Mouse (Mus musculus) CH12.LX (cell line): ENCODE measurements around the gene Itgav. TPM values are rescaled to one million over a fixed set of nuclear protein-coding genes. Genes with fewer than 3 reads are reported as not detected.
A peak's percentile ranks its signal among the peaks of the same experiment; 100 is the strongest.

Experiments
- DNase-seq: peaks from one replicate; pipeline ENCODE4 v3.0.0-alpha.2; 2013; ENCODE audit errors: extremely low read depth
- H3K27ac ChIP-seq: 2 replicates; pipeline ENCODE4 v1.5.1; 2012; ENCODE audit warnings: low read depth, mild to moderate bottlenecking, control low read depth, moderate library complexity; ENCODE audit not compliant: insufficient read depth
- H3K27me3 ChIP-seq: replicated peaks from 2 replicates; pipeline ENCODE3; 2012; ENCODE audit warnings: inconsistent platforms
- H3K36me3 ChIP-seq, 2 experiments: replicated peaks in 1 of 2; 2 replicates each; pipeline versions ENCODE3 to v1.6.1; 2012; ENCODE audit warnings: inconsistent platforms in 1 of 2, low read length in 1 of 2, mild to moderate bottlenecking in 1 of 2, mixed read lengths in 1 of 2, moderate library complexity in 1 of 2; ENCODE audit not compliant: control insufficient read depth in 1 of 2, insufficient read depth in 1 of 2
- H3K4me1 ChIP-seq, 2 experiments: 2 replicates each; pipeline ENCODE4 v1.6.1; 2012; ENCODE audit warnings: inconsistent platforms in 1 of 2, moderate library complexity in 1 of 2; ENCODE audit not compliant: insufficient read depth in 2 of 2, control insufficient read depth in 1 of 2
- H3K4me2 ChIP-seq: 2 replicates; pipeline ENCODE4 v1.6.1; 2012; ENCODE audit warnings: low read depth, mild to moderate bottlenecking, control low read depth; ENCODE audit not compliant: poor library complexity, insufficient read depth, severe bottlenecking
- H3K4me3 ChIP-seq, 3 experiments: fragments of 150-350 bp in 1 of 3; sonication (generic) in 1 of 3; replicated peaks in 1 of 3; 2 replicates each; pipeline versions ENCODE3 to v1.5.1; 2011 to 2012; ENCODE audit warnings: low read depth in 2 of 3, low read length in 2 of 3, mild to moderate bottlenecking in 2 of 3, moderate library complexity in 2 of 3, control low read depth in 1 of 3, improper control_type of control experiment in 1 of 3, inconsistent platforms in 1 of 3, mixed read lengths in 1 of 3; ENCODE audit not compliant: poor library complexity in 1 of 3
- H3K79me2 ChIP-seq: replicated peaks from 2 replicates; pipeline ENCODE4 v1.6.1; 2012; ENCODE audit warnings: mild to moderate bottlenecking, moderate library complexity; ENCODE audit not compliant: control insufficient read depth, poor library complexity, insufficient read depth, severe bottlenecking; ENCODE audit errors: extremely low read depth
- H3K9ac ChIP-seq: 2 replicates; pipeline ENCODE4 v1.6.1; 2012; ENCODE audit warnings: low read depth, mild to moderate bottlenecking, control low read depth, moderate library complexity; ENCODE audit not compliant: insufficient read depth
- H3K9me3 ChIP-seq: replicated peaks from 2 replicates; pipeline ENCODE3; 2012; ENCODE audit warnings: low read length, inconsistent platforms, mixed read lengths
- BHLHE40 ChIP-seq: IDR thresholded peaks from 2 replicates; pipeline ENCODE4 v1.6.1; 2011; ENCODE audit warnings: mild to moderate bottlenecking, low read depth, low read length, improper control_type of control experiment
- CHD1 ChIP-seq: IDR thresholded peaks from 2 replicates; pipeline ENCODE4 v1.6.1; 2012; ENCODE audit warnings: low read depth, low read length, improper control_type of control experiment, inconsistent platforms
- CHD2 ChIP-seq: IDR thresholded peaks from 2 replicates; pipeline ENCODE4 v1.6.1; 2011; ENCODE audit warnings: low read length, improper control_type of control experiment
- ELF1 ChIP-seq: IDR thresholded peaks from 2 replicates; pipeline ENCODE4 v1.6.1; 2014; ENCODE audit warnings: low read depth, mild to moderate bottlenecking, inconsistent platforms, low read length, improper control_type of control experiment
- EP300 ChIP-seq: IDR thresholded peaks from 2 replicates; pipeline ENCODE4 v1.6.1; 2011; ENCODE audit warnings: low read length, improper control_type of control experiment
- ETS1 ChIP-seq: conservative IDR thresholded peaks from 2 replicates; pipeline ENCODE4 v1.6.1; 2012; ENCODE audit warnings: low read depth, mild to moderate bottlenecking, inconsistent platforms, low read length, improper control_type of control experiment, moderate library complexity
- HCFC1 ChIP-seq: IDR thresholded peaks from 2 replicates; pipeline ENCODE4 v1.6.1; 2012; ENCODE audit warnings: low read depth, mild to moderate bottlenecking, inconsistent platforms, low read length, improper control_type of control experiment
- IRF4 ChIP-seq: IDR thresholded peaks from 2 replicates; pipeline ENCODE4 v1.6.1; 2014; ENCODE audit warnings: low read depth, mild to moderate bottlenecking, inconsistent platforms, low read length, improper control_type of control experiment
- JUN ChIP-seq: IDR thresholded peaks from 2 replicates; pipeline ENCODE4 v1.6.1; 2011; ENCODE audit warnings: low read depth, mild to moderate bottlenecking, low read length, improper control_type of control experiment, moderate library complexity; ENCODE audit not compliant: insufficient read depth
- KAT2A ChIP-seq: IDR thresholded peaks from 2 replicates; pipeline ENCODE4 v1.6.1; 2012; ENCODE audit warnings: low read length, improper control_type of control experiment, inconsistent platforms; ENCODE audit not compliant: insufficient replicate concordance
- MAFK ChIP-seq: IDR thresholded peaks from 2 replicates; pipeline ENCODE4 v1.6.1; 2011; ENCODE audit warnings: low read length, improper control_type of control experiment; ENCODE audit not compliant: insufficient replicate concordance
- MAX ChIP-seq: IDR thresholded peaks from 2 replicates; pipeline ENCODE4 v1.6.1; 2011; ENCODE audit warnings: low read length, improper control_type of control experiment
- MAZ ChIP-seq: IDR thresholded peaks from 2 replicates; pipeline ENCODE4 v1.6.1; 2012; ENCODE audit warnings: low read depth, mild to moderate bottlenecking, inconsistent platforms, low read length, improper control_type of control experiment, moderate library complexity
- MEF2A ChIP-seq: IDR thresholded peaks from 2 replicates; pipeline ENCODE4 v1.6.1; 2014; ENCODE audit warnings: low read depth, mild to moderate bottlenecking, inconsistent platforms, low read length, improper control_type of control experiment, borderline replicate concordance
- MXI1 ChIP-seq: IDR thresholded peaks from 2 replicates; pipeline ENCODE4 v1.6.1; 2011; ENCODE audit warnings: mild to moderate bottlenecking, low read depth, low read length, improper control_type of control experiment
- MYC ChIP-seq: IDR thresholded peaks from 2 replicates; pipeline ENCODE4 v1.6.1; 2011; ENCODE audit warnings: low read depth, mild to moderate bottlenecking, improper control_type of control experiment, low read length
- NELFE ChIP-seq: IDR thresholded peaks from 2 replicates; pipeline ENCODE4 v1.6.1; 2011; ENCODE audit warnings: low read depth, low read length, improper control_type of control experiment
- NRF1 ChIP-seq: IDR thresholded peaks from 2 replicates; pipeline ENCODE4 v1.6.1; 2014; ENCODE audit warnings: low read depth, mild to moderate bottlenecking, inconsistent platforms, low read length, improper control_type of control experiment, moderate library complexity
- PAX5 ChIP-seq: IDR thresholded peaks from 2 replicates; pipeline ENCODE4 v1.6.1; 2012; ENCODE audit warnings: low read length, inconsistent platforms, mixed read lengths
- POLR2A ChIP-seq: IDR thresholded peaks from 2 replicates; pipeline ENCODE4 v1.6.1; 2011; ENCODE audit warnings: low read depth, mild to moderate bottlenecking, improper control_type of control experiment, low read length
- POLR2AphosphoS2 ChIP-seq: IDR thresholded peaks from 2 replicates; pipeline ENCODE4 v1.6.1; 2011; ENCODE audit warnings: low read depth, low read length, improper control_type of control experiment
- RAD21 ChIP-seq: IDR thresholded peaks from 2 replicates; pipeline ENCODE4 v1.6.1; 2011; ENCODE audit warnings: low read depth, mild to moderate bottlenecking, low read length, improper control_type of control experiment, moderate library complexity
- SIN3A ChIP-seq: IDR thresholded peaks from 2 replicates; pipeline ENCODE4 v1.6.1; 2012; ENCODE audit warnings: low read length, improper control_type of control experiment, inconsistent platforms
- SMC3 ChIP-seq: IDR thresholded peaks from 2 replicates; pipeline ENCODE4 v1.6.1; 2011; ENCODE audit warnings: low read depth, low read length, improper control_type of control experiment
- TBP ChIP-seq: conservative IDR thresholded peaks from 2 replicates; pipeline ENCODE4 v1.6.1; 2011; ENCODE audit warnings: low read depth, low read length, improper control_type of control experiment
- TCF12 ChIP-seq: IDR thresholded peaks from 2 replicates; pipeline ENCODE4 v1.6.1; 2014; ENCODE audit warnings: low read depth, mild to moderate bottlenecking, inconsistent platforms, low read length, improper control_type of control experiment
- USF1 ChIP-seq: IDR thresholded peaks from 2 replicates; pipeline ENCODE4 v1.6.1; 2014; ENCODE audit warnings: low read depth, mild to moderate bottlenecking, inconsistent platforms, low read length, improper control_type of control experiment
- dilution Hi-C: fragments of 300-500 bp; cut with MboI; formaldehyde crosslinking; loops from 2 replicates; pipeline ENCODE4 v1.14.3; 2020; ENCODE audit warnings: low sequenced_read_pairs; ENCODE audit not compliant: extremely low pct_unique_long_range_greater_than_20kb, extremely low pct_ligation_motif_present
- in situ Hi-C: fragments of 300-500 bp; cut with MboI; formaldehyde crosslinking; loops from 3 replicates; pipeline ENCODE4 v1.14.3; 2019; ENCODE audit warnings: low sequenced_read_pairs, low pct_ligation_motif_present, low pct_unique_long_range_greater_than_20kb, mixed read lengths
- polyA plus RNA-seq: library from polyadenylated mRNA; unstranded; fragments of >175 nt; gene quantifications from 2 replicates; pipeline ENCODE4 v1.2.1, GENCODE M21; 2012; ENCODE audit warnings: low read depth; ENCODE audit not compliant: insufficient read length
- total RNA-seq, 2 experiments: library from RNA; depleted of rRNA; stranded (reverse); fragments of 300-350 nt in 1 of 2; fragments of >200 nt in 1 of 2; gene quantifications; 2 replicates each; pipeline ENCODE4 v1.2.3; 2012 to 2014

The Itgav gene
- total and polyA plus RNA-seq, 3 experiments, result 16.2 to 28.2 (median 25.5) TPM

DNA sequence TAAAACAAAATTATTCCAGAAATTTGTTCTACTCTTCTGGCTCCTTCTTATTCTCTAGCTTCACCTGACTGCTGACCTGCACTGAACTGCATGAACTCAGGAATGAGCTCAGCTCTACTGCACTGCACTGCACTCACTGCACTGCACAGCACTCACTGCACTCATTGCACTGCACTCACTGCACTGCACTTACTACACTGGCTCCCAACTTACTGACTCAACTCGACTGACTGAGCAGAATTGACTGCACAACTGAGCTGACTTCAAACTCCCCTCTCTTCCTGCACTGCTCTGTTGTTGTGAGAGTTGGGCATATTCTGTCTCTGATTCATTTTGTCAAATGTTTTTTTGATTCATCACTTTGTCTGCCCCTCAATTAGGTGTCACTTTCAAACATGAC lies 24.9 kb upstream of the Itgav start:
- Histone ChIP-seq H3K9ac (no peak overlapping the region), H3K27ac (peak overlapping the region; percentile 13; the same call in 1 of the 2 replicates), H3K4me3 (no peak overlapping the region), H3K4me1 (peaks cover 25 to 51% of the 10 kb centered on the region in 2 experiments), H3K36me3 (peaks cover 0 to 2% of the 10 kb centered on the region in 2 experiments), H3K79me2 (no peaks in the 10 kb centered on the region), H3K4me2 (no peak overlapping the region)
- dilution Hi-C loops, result no loop called here
- in situ Hi-C loops, result no loop called here
- DNase-seq, result no peak
- TF ChIP-seq MAZ (no peak), NELFE (no peak), CHD2 (no peak), CHD1 (no peak), KAT2A (no peak), ELF1 (no peak)
- TF ChIP-seq, all 38 proteins: peak for 0
- H3K27me3 ChIP-seq, result no peaks in the 10 kb centered on the region
- no peaks in the 10 kb centered on the region for H3K9me3 ChIP-seq

DNA sequence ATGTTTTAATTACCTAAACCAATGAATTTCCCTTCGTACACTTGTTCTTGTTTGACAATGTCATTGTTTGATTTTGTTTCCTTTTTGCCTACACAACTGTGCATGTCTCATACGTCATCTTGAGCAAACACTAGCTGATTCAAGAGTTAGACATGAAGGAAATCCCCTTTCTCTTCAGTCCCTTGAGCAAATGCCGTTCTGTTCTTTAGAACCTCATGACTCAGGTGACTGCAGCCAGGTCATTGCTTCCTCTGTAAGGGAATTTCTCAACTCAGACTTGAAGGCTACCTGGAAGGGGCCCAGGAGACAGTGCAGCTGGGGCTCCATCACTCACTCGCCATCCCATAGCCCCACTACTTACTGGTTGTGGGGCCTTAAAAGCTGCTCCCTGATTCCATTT lies 23.5 kb upstream of the Itgav start:
- Histone ChIP-seq H3K27me3 (no peaks in the 10 kb centered on the region), H3K4me1 (peaks cover 25 to 41% of the 10 kb centered on the region in 2 experiments), H3K27ac (peak overlapping the region; percentile 83), H3K9me3 (no peaks in the 10 kb centered on the region), H3K36me3 (peaks cover 0 to 2% of the 10 kb centered on the region in 2 experiments), H3K79me2 (no peaks in the 10 kb centered on the region), H3K9ac (peak overlapping the region; percentile 53; the same call in 1 of the 2 replicates), H3K4me2 (peak overlapping the region; percentile 74), H3K4me3 (no peak overlapping the region)
- dilution Hi-C loops (no loop called here), in situ Hi-C loops (no loop called here)
- no peak for TF ChIP-seq PAX5
- no peak for TF ChIP-seq HCFC1
- TF ChIP-seq MAZ, result no peak
- no peak for TF ChIP-seq NELFE
- no peak for TF ChIP-seq POLR2AphosphoS2
- no peak for TF ChIP-seq MAFK
- peak; percentile 91 for TF ChIP-seq BHLHE40
- no peak for TF ChIP-seq JUN
- TF ChIP-seq ETS1, result peak; percentile 88
- no peak for TF ChIP-seq POLR2A
- no peak for TF ChIP-seq NRF1
- no peak for TF ChIP-seq EP300
- peak; percentile 3; the same call in 1 of the 2 replicates for TF ChIP-seq ELF1
- TF ChIP-seq CHD2, result no peak
- no peak for TF ChIP-seq SIN3A
- TF ChIP-seq IRF4, result 0 out of 2 replicates have a peak, but pooled peaks have one; percentile 5
- TF ChIP-seq USF1, result no peak
- 0 out of 2 replicates have a peak, but pooled peaks have one; percentile 33 for TF ChIP-seq TCF12
- TF ChIP-seq MAX, result no peak
- TF ChIP-seq MEF2A, result no peak; the same call in 1 of the 2 replicates
- no peak for TF ChIP-seq RAD21
- TF ChIP-seq MYC, result no peak
- TF ChIP-seq TBP, result 0 out of 2 replicates have a peak, but pooled peaks have one; percentile 15
- TF ChIP-seq MXI1, result no peak
- no peak for TF ChIP-seq SMC3
- peak; percentile 69 for DNase-seq
